Mouse (Mus musculus) 3T3-L1 (cell line): ENCODE results near the gene Ppp5c.

Experiments
- DNase-seq: peaks from one replicate; pipeline ENCODE4 v3.0.0-alpha.2; 2015; ENCODE audit warnings: low read depth, low spot score

Gene Ppp5c

DNA sequence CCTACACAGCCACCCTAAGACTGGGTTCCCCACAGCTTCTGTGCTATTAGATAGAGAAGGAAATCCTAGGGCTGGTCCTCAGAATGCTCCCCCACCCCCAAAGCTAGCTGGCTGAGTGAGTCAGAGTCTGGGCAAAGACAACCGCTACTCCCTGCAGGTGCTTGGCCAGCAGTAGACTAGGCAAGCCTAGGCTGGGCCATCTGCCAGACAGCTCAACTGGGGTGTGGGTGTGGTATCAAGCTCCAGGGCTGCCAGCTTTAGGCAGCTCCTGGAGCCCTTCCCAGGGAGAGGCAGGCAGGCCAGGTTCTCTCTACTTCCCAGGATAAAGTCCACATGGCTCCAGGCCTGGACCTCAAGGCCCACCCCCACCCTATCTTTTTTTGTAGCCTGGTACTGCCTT lies 10.7 kb downstream of the Ppp5c start:
- peak; percentile 97 for DNase-seq

DNA sequence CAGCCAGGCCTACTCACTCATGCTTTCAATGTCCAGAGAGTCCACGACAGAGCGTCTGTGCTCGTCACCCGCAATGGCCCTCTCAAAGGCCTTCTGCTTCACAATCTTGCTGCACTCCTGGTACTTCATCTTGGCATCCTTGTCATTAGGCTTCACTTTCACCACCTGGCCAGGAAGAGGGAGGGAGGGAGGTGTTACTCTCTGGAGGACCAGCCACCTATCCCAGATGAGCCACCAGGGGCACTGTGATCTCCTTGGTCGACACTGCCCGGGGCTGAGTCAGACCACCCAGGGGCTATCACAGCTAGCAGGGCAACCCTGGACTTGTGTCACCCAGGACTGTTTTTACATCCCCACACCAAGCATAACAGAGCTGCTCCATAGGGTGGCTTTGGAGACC lies 12.3 kb downstream of the Ppp5c start:
- DNase-seq = no peak

DNA sequence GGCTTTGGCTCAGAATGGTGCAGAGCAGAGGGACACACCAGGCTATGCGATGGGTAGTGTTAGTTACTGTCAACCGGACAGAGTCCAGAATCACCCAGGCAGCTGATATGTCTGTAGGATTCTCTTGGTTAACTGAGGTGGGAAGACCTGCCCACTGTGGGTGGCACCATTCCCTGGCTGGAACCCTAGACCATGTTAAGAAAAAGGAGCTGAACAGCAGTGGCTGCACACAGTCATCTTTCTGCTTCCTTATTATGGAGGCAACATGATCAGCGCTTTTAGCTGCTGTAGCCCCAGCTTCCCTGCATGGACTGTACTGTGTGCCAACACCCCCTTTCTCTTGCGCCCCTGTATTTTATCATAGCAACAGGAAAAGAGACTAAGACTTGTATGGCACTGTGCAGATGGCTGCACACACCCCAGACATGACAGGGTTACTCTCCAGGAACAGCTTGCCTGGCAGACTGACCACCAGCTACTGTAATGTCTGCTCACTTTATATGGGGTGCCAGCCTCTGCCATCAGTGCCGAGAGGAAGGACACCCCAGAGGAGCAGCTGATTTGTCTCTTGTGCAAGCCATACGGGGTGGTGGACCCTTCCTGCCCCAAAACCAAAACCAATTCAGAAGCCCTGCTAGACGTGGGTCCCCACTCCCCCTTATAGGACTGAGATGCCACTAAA lies 15.7 kb downstream of the Ppp5c start:
- DNase-seq = no peak

DNA sequence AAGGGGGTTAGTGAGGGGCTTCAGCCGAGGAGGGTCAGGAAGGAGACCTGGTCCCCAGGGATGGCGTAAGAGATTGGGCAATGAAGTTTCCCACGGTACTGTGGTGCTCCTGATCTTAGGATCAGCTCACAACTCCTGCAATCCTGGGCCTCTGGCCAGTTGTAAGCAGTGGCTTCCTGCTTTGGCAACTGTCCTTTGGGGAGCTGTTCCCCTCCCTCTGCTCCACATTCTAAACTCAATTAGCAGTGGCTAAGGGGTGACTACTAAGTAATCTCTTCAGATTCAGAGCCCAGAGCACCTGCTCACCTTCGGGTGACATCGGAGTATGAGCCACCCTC lies 17.7 kb downstream of the Ppp5c start:
- DNase-seq = no peak

DNA sequence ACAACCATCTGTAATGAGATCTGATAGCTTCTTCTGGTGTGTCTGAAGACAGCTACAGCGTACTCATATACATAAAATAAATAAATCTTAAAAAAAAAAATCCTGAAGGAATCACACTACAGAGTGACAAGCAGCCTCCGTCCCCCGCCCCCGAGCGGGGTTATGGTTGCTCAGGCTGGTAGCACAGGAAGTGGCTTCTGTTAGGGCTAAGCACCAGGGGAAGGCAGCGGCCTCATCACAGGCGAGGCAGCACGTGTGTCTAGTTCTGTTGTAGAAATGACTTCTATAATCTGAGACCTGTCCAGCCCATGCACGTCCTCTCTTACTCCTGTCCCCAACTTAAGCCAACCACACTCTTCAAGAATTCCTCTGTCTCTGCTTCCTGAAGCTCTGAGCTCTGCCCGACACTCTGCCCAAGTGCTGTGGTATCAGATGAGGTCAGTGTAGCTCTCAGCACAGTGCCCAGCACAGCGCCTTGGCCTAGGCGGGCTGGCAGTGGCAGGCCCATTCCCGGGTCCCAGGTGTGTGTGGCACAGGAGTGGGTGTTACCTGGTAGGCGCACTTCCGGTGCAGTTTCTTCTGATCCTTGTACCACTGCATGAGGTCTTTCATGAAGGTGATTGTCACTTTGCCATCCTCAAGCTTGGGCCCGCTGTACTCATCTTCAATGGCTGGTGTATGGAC lies 18.3 kb downstream of the Ppp5c start:
- DNase-seq = no peak

DNA sequence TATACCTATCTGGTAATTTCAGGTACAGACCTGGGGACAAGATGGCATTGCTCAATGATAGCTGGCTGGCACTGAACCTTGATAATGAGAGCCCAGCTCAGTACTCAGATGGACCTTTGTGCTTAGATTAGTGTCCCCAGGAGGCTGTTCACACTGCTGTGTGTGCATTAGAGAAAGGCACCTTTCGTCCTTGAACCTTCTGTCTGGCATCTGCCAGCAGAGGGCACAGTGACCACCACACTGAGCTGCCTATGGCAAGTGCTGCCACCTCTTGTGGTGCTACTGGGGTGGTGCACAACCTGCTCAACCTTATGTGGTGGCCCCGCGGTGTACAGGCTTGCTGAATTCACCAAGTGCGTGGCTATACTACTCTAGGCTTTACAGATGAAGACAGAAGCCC lies 20.4 kb downstream of the Ppp5c start:
- DNase-seq = peak; percentile 55

DNA sequence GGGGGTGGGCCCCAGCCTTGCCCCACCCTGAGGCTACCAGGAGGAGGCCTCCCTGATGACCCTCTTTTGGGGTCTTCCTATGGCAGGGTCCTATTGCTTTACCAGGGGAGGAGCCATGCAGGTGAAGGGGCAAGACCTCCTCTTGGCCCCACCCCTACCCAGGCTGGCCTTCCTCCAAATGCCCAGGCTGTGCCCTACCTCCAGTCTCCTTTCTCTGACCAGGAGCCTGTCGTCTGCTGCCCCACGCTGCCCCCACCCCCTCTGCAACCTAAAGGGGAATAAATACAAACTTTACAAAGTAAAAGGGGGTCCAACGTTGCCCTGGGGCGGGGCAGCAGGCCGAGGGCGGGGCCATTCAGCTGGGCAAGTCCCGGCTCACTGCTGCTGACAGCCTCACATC lies 23.0 kb downstream of the Ppp5c start:
- no peak for DNase-seq

DNA sequence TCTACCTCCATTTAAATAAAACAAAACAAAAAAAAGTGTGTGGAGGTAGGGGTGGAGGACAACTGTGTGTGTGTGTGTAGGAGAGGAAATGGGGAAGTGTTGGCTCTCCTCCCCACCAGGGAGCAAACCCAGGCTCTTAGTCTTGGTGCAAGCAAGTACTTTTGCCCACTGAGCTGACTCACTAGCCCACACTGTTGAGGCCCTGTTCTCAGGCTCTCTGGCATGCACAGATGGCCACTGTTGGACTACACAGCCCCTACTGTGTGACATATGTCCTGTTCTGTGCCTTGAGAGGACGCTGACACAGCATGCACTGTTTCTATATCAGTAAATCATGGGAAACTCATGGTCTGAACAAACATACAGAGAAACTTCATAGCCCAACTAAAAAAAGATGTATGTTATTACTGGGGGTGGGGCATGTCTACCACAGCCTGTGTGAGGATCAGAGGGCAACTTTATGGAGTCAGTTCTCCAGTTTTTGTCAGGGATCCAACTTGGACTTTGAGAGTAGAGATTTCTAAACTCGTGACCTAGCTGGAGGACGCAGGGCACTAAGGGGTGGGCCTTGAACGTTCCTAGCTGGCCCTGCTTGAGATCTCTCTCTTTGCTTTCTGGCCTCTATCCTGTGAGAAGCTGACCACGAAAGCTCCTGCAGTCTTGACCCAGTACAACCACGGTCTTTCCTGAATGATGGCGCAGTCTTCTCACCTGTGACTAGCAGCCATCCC lies 24.3 kb downstream of the Ppp5c start:
- no peak for DNase-seq

DNA sequence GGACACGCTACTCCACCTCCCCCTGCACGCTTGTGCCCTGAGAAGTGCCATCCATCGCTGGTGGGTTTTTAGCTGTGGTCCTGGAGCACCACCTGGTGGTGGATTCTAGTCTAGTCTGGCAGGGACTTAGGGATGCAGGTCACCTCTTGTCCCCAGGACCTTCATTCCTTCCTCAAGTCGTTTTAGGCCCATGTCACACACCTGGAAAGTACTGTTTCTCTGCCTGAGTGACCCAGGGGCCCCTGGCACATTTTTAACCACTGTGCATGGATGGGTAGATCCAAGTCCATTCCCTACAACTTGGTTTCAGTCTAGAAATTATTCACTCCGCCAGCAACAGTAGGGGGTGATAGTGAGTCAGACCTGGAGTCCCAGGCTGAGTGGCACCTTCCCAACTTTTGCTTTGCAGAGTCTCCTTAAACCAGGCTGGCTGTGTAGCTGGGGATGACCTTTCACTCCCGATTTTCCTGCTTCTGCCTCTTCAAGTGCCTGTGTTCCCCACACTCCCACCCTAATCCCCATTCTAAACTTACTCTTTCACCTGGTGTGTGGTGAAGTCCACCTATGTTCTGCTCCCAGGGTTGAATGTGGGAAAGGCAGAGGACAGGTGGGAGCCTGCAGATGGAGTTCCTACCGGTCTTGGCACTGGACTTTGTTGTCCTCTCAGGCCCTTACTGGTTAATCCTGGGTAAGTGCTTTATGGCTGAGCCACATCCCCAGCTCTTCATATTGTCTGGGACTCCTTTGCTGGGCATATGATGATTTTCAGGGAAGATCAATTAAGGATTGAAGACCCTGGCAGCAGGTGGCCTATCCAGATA lies 25.1 kb downstream of the Ppp5c start:
- DNase-seq = peak; percentile 87

DNA sequence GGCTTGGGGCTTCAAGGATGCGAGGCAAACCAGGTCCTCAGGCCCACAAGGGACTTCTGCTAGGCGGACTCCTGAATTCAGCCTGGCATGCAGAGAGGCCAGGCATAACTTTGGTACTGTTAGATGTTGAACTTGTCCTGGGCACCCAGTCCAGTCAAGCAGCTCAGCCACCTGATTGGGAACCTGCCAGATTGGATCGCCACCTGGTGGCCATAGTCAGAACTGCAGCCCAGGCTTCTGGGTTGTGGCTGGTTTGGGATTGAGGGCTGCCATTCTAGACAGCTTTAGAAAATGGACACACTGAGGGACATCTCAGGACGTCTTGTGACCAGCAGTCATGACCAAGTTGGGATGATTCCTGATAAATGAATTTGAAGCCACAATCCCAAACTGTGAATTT lies 28.1 kb downstream of the Ppp5c start:
- DNase-seq = peak; percentile 76

DNA sequence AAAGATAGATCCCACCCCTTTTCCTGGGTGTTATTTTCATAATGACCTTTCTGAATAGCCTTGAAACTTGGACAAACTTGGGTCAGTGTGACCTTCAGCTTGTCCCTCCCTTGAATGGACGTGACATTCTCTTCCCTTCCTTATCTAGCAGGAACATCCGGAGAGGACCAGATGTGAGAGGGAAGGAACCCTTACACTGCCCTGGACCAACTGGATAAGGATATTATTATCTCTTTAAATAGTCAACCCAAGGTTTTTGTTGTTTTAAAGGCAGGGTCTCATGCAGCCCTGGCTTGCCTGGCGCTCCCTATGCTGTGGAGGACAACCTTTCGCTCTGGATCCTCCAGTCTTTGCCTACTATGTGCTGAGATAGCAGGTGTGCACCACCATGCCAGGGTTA lies 28.5 kb downstream of the Ppp5c start:
- no peak for DNase-seq

DNA sequence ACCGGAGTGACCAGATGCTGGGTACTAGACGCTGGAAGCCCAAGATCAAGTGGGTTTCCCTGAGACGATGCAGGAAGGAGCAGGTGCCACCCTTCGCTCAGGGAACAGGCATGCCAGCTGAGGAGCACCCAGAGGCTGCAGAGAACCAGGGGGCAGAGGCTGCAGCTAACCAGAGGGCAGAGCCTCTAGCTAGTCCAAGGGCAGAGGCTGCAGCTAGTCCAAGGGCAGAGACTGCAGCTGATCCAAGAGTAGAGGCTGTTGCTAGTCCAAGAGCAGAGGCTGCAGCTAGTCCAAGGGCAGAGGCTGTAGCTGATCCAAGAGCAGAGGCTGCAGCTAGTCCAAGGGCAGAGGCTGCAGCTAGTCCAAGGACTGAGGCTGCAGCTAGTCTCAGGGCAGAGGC lies 32.4 kb downstream of the Ppp5c start:
- no peak for DNase-seq

DNA sequence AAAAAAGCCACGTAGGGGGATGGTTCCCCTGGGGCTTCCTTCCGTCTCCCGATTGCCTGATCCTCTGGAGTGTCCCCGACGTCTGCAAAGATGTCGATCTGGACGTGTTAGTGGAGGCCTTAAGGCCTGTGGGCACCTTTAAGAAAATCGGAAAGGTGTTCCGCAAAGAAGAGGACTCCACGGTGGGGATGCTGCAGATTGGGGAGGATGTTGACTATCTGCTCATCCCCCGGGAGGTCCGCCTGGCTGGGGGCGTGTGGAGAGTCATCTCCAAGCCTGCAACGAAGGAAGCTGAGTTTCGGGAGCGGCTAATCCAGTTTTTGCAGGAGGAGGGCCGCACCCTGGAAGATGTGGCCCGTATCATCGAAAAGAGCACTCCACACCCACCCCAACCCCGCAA lies 33.3 kb downstream of the Ppp5c start:
- no peak for DNase-seq

DNA sequence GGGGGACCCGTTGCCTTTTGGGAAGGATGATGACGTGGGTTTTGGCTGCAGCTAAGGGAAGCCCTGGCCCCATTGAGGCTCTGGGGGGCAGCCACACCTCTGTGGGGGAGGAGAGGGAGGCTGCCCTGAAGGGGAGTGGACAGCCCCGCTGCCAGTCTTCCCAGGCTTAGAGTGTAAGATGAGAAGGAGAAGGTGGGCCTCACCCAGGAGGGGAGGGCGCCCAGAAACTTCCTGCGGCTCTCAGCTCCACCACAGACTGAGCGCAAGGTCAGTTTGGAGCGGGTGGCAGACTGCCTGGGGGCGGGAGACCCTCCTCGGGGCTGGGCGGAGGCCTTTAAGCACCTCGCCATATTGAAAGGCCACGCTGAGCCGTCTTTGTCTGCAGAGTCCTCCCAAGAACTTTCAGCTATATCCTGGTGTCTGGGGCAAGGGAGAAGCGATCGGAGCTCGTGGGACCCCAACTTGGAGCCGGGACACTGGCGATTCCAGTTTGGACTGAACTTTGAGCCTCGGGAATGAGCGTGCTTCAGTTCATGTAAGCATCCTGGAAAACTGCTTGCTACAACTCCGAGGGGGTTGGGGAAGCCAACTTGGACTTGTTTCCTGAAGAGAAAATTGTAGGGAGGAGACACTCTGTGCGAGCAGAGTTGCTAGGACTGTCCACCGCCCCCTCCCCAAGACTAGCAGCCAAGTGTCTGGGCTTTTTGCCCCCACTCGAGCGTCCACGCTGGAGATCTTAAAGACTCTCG lies 33.9 kb downstream of the Ppp5c start:
- DNase-seq = peak; percentile 27

DNA sequence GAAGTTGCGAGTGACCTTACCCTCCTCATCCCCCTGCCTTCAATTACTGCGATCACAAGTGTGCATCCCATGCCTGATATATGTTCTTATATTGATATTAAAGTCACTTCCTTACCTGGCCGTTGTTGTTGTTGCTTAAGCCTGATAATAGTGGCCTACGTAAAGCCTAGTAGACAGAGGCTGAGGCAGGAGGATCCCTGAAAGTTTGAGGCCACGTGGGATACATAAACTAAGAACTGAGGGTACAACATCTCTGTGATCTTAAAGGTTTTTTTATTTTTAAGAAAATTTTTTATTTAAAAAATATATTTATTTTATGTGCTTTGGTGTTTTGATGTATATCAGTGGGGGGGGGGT lies 35.3 kb downstream of the Ppp5c start, which contains the start of gene Ccdc8:
TSS of gene Ccdc8 (plus strand) at position 258 of the 357 bp plus-strand sequence.
- no peak for DNase-seq

DNA sequence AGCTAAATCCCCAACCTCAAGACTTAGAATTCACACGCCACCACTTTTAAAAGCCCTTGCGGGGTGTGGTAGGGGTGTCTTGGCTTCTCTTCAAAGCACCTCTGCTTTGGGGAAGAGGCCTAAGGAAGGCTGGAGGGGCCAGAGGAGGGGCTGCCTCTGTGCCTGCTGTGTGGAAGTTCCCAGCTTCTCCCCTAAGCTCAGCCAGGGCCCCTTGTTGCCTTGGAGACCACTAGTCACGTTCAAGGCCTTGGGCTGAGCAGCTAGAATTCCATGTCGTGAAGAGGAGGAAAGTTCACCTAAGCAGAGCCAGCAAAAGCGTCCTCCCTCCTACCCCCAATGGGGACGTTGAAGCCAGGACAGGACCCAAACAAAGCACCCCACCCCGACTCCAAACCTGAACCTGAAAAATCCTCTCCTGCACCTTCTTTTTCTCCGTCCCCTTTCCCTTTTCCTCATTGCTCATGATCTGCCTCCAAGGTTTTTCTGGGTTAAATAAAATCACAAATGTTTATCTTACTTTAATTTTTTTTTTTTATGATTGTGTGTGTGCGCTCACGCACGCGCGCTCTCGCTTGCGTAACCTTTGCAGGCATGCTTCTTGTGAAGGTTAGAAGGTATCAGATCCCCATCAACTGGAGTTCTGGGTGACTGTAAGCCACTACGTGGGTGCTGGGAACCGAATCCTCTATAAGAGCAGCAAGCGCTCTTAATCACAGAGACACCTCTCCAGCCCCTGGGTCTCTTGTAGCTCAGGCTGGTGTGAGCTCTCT lies 35.9 kb downstream of the Ppp5c start:
- no peak for DNase-seq

DNA sequence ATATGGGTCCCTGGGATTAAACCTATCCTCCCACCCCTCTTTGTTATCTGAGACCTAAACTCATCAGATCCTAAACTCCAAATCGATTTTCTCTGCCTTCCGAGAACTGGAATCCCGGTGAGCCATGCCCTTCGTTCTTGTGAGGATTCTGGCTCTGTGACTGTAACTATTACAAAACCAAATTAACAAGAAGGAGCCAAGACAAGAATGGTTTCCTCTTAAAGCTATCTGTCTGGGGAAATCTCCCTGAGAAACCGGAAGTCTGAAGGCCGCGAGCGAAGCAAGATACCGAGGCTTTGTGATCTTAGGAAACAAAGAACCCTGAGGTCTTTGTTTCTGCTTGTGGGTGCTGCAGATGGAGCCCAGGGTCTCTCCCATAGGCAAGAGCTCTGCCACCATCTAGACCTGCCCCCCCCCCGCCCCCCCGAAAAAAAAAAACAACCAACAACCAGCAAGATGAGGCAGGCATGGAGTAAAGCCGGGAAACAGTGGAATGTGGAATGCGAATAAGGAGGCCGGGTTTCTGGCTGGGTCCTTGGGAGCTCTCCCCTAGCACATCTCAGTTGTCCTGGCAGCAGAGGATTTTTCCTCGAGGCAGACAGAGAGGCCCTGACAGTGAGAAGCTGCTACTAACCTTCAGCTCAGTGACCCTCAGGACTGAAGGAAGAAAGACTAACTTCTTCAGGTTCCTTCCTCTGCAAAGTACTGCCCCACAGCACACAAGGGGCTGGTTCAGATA lies 37.5 kb downstream of the Ppp5c start:
- no peak for DNase-seq

DNA sequence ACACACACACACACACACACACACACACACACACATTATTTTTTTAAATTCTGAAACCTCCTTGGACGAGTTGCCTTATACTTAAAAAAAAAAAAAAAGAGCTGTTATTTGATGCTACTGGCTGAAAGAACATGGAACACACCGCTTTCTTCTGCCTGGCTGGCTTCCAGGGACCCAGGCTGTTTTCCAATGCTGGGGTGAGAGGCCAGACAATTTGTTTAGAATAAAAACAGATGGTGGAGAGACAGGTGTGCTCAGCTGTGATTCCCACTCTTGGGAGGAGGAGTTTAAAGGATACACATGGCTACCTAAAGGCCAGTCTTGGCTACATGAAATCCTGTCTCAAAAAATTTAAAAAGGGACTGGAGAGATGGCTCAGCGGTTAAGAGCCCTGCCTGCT lies 39.3 kb downstream of the Ppp5c start:
- DNase-seq = peak; percentile 15

DNA sequence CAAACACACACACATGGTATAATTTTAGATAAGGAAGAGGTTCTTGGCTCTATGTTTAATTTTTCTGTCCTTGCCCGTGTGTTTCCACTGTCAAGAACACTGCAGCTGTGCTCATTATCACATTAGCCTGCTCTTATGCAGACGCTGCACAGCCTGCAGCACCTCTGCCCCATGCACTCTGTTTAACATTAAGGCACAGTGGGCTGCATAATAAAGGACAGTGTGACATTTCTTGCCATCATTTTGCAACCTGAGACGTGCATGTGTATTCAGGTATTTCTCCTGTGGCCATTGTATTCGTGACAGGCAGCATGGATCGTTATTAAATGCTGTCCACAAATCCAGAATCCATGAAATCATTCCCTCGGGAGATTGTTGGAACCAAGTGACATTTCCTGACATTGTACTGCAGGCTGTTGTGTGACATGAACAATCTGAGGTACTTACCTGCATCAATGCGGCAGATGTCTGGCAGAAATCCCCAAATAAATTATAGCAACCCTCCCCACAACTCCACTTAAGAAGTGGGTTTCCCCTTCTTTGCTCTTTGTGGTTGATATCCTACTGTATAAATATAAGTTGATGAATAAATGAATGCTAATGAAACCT lies 40.1 kb downstream of the Ppp5c start:
- no peak for DNase-seq
